Mouse (Mus musculus): ENCODE results near the gene Spaca7. TPM values are rescaled to one million over a fixed set of nuclear protein-coding genes. Genes with fewer than 3 reads are reported as not detected.

Gene Spaca7
- polyA plus RNA-seq, 1 experiment from 2014 or later, result not detected

Other genes with a start within 250 kb of the Spaca7 start
- gene Sox1, start 177.7 kb upstream of the Spaca7 start, polyA plus RNA-seq (2015; fragmentation: Nextera tagmentation; extraction: Ambion mirVana), result 0.40 and 0.91 TPM in 2 replicates
- 34.7 and 35.0 TPM in 2 replicates for gene Tubgcp3, start 99.2 kb downstream of the Spaca7 start, polyA plus RNA-seq (2015; fragmentation: Nextera tagmentation; extraction: Ambion mirVana)
- gene Atp11a, start 184.0 kb downstream of the Spaca7 start, polyA plus RNA-seq (2015; fragmentation: Nextera tagmentation; extraction: Ambion mirVana), result 12.0 and 13.4 TPM in 2 replicates